Mouse (Mus musculus) CH12.LX (cell line): ENCODE measurements at regions not wholly inside any gene's neighbourhood (a gene's known extent, or its start where the extent isn't known, plus 50 kb on each side); places are given as distances from the start of the nearest gene placed in this dataset.
"Not testable (repeated sequence)": the region's sequence is repeated elsewhere in the genome, so short reads cannot be mapped to it uniquely, and the experiment has no call there.

Experiments
- DNase-seq: peaks from one replicate; pipeline ENCODE4 v3.0.0-alpha.2; 2013; ENCODE audit errors: extremely low read depth
- H3K27ac ChIP-seq: 2 replicates; pipeline ENCODE4 v1.5.1; 2012; ENCODE audit warnings: low read depth, mild to moderate bottlenecking, control low read depth, moderate library complexity; ENCODE audit not compliant: insufficient read depth
- H3K27me3 ChIP-seq: replicated peaks from 2 replicates; pipeline ENCODE3; 2012; ENCODE audit warnings: inconsistent platforms
- H3K36me3 ChIP-seq, 2 experiments: replicated peaks in 1 of 2; 2 replicates each; pipeline versions ENCODE3 to v1.6.1; 2012; ENCODE audit warnings: inconsistent platforms in 1 of 2, low read length in 1 of 2, mild to moderate bottlenecking in 1 of 2, mixed read lengths in 1 of 2, moderate library complexity in 1 of 2; ENCODE audit not compliant: control insufficient read depth in 1 of 2, insufficient read depth in 1 of 2
- H3K4me1 ChIP-seq, 2 experiments: 2 replicates each; pipeline ENCODE4 v1.6.1; 2012; ENCODE audit warnings: inconsistent platforms in 1 of 2, moderate library complexity in 1 of 2; ENCODE audit not compliant: insufficient read depth in 2 of 2, control insufficient read depth in 1 of 2
- H3K4me2 ChIP-seq: 2 replicates; pipeline ENCODE4 v1.6.1; 2012; ENCODE audit warnings: low read depth, mild to moderate bottlenecking, control low read depth; ENCODE audit not compliant: poor library complexity, insufficient read depth, severe bottlenecking
- H3K4me3 ChIP-seq, 3 experiments: fragments of 150-350 bp in 1 of 3; sonication (generic) in 1 of 3; replicated peaks in 1 of 3; 2 replicates each; pipeline versions ENCODE3 to v1.5.1; 2011 to 2012; ENCODE audit warnings: low read depth in 2 of 3, low read length in 2 of 3, mild to moderate bottlenecking in 2 of 3, moderate library complexity in 2 of 3, control low read depth in 1 of 3, improper control_type of control experiment in 1 of 3, inconsistent platforms in 1 of 3, mixed read lengths in 1 of 3; ENCODE audit not compliant: poor library complexity in 1 of 3
- H3K79me2 ChIP-seq: replicated peaks from 2 replicates; pipeline ENCODE4 v1.6.1; 2012; ENCODE audit warnings: mild to moderate bottlenecking, moderate library complexity; ENCODE audit not compliant: control insufficient read depth, poor library complexity, insufficient read depth, severe bottlenecking; ENCODE audit errors: extremely low read depth
- H3K9ac ChIP-seq: 2 replicates; pipeline ENCODE4 v1.6.1; 2012; ENCODE audit warnings: low read depth, mild to moderate bottlenecking, control low read depth, moderate library complexity; ENCODE audit not compliant: insufficient read depth
- H3K9me3 ChIP-seq: replicated peaks from 2 replicates; pipeline ENCODE3; 2012; ENCODE audit warnings: low read length, inconsistent platforms, mixed read lengths
- BHLHE40 ChIP-seq: IDR thresholded peaks from 2 replicates; pipeline ENCODE4 v1.6.1; 2011; ENCODE audit warnings: mild to moderate bottlenecking, low read depth, low read length, improper control_type of control experiment
- CHD1 ChIP-seq: IDR thresholded peaks from 2 replicates; pipeline ENCODE4 v1.6.1; 2012; ENCODE audit warnings: low read depth, low read length, improper control_type of control experiment, inconsistent platforms
- CHD2 ChIP-seq: IDR thresholded peaks from 2 replicates; pipeline ENCODE4 v1.6.1; 2011; ENCODE audit warnings: low read length, improper control_type of control experiment
- CTCF ChIP-seq, 2 experiments: IDR thresholded peaks in 1 of 2; conservative IDR thresholded peaks in 1 of 2; 2 replicates each; pipeline ENCODE4 v1.5.1; 2011 to 2012; ENCODE audit warnings: low read depth in 2 of 2, low read length in 2 of 2, improper control_type of control experiment in 1 of 2, inconsistent platforms in 1 of 2, mild to moderate bottlenecking in 1 of 2, moderate library complexity in 1 of 2
- E2F4 ChIP-seq: IDR thresholded peaks from 2 replicates; pipeline ENCODE4 v1.6.1; 2011; ENCODE audit warnings: low read depth, low read length, improper control_type of control experiment; ENCODE audit not compliant: insufficient replicate concordance
- ELF1 ChIP-seq: IDR thresholded peaks from 2 replicates; pipeline ENCODE4 v1.6.1; 2014; ENCODE audit warnings: low read depth, mild to moderate bottlenecking, inconsistent platforms, low read length, improper control_type of control experiment
- GABPA ChIP-seq: IDR thresholded peaks from 2 replicates; pipeline ENCODE4 v1.6.1; 2012; ENCODE audit warnings: low read depth, low read length, improper control_type of control experiment, inconsistent platforms; ENCODE audit not compliant: insufficient replicate concordance
- JUN ChIP-seq: IDR thresholded peaks from 2 replicates; pipeline ENCODE4 v1.6.1; 2011; ENCODE audit warnings: low read depth, mild to moderate bottlenecking, low read length, improper control_type of control experiment, moderate library complexity; ENCODE audit not compliant: insufficient read depth
- JUND ChIP-seq: conservative IDR thresholded peaks from 2 replicates; pipeline ENCODE4 v1.6.1; 2011; ENCODE audit warnings: low read depth, low read length, improper control_type of control experiment
- KAT2A ChIP-seq: IDR thresholded peaks from 2 replicates; pipeline ENCODE4 v1.6.1; 2012; ENCODE audit warnings: low read length, improper control_type of control experiment, inconsistent platforms; ENCODE audit not compliant: insufficient replicate concordance
- MAFK ChIP-seq: IDR thresholded peaks from 2 replicates; pipeline ENCODE4 v1.6.1; 2011; ENCODE audit warnings: low read length, improper control_type of control experiment; ENCODE audit not compliant: insufficient replicate concordance
- MAX ChIP-seq: IDR thresholded peaks from 2 replicates; pipeline ENCODE4 v1.6.1; 2011; ENCODE audit warnings: low read length, improper control_type of control experiment
- MAZ ChIP-seq: IDR thresholded peaks from 2 replicates; pipeline ENCODE4 v1.6.1; 2012; ENCODE audit warnings: low read depth, mild to moderate bottlenecking, inconsistent platforms, low read length, improper control_type of control experiment, moderate library complexity
- MXI1 ChIP-seq: IDR thresholded peaks from 2 replicates; pipeline ENCODE4 v1.6.1; 2011; ENCODE audit warnings: mild to moderate bottlenecking, low read depth, low read length, improper control_type of control experiment
- NELFE ChIP-seq: IDR thresholded peaks from 2 replicates; pipeline ENCODE4 v1.6.1; 2011; ENCODE audit warnings: low read depth, low read length, improper control_type of control experiment
- NRF1 ChIP-seq: IDR thresholded peaks from 2 replicates; pipeline ENCODE4 v1.6.1; 2014; ENCODE audit warnings: low read depth, mild to moderate bottlenecking, inconsistent platforms, low read length, improper control_type of control experiment, moderate library complexity
- PAX5 ChIP-seq: IDR thresholded peaks from 2 replicates; pipeline ENCODE4 v1.6.1; 2012; ENCODE audit warnings: low read length, inconsistent platforms, mixed read lengths
- POLR2AphosphoS2 ChIP-seq: IDR thresholded peaks from 2 replicates; pipeline ENCODE4 v1.6.1; 2011; ENCODE audit warnings: low read depth, low read length, improper control_type of control experiment
- RAD21 ChIP-seq: IDR thresholded peaks from 2 replicates; pipeline ENCODE4 v1.6.1; 2011; ENCODE audit warnings: low read depth, mild to moderate bottlenecking, low read length, improper control_type of control experiment, moderate library complexity
- SMC3 ChIP-seq: IDR thresholded peaks from 2 replicates; pipeline ENCODE4 v1.6.1; 2011; ENCODE audit warnings: low read depth, low read length, improper control_type of control experiment
- UBTF ChIP-seq: IDR thresholded peaks from 2 replicates; pipeline ENCODE4 v1.6.1; 2012; ENCODE audit warnings: low read depth, mild to moderate bottlenecking, inconsistent platforms, low read length, improper control_type of control experiment, moderate library complexity
- USF2 ChIP-seq: conservative IDR thresholded peaks from 2 replicates; pipeline ENCODE4 v1.6.1; 2011; ENCODE audit warnings: low read depth, low read length, improper control_type of control experiment
- ZC3H11A ChIP-seq: IDR thresholded peaks from 2 replicates; pipeline ENCODE4 v1.6.1; 2012; ENCODE audit warnings: low read depth, mild to moderate bottlenecking, inconsistent platforms, low read length, improper control_type of control experiment
- ZMIZ1 ChIP-seq: IDR thresholded peaks from 2 replicates; pipeline ENCODE4 v1.6.1; 2012; ENCODE audit warnings: low read depth, mild to moderate bottlenecking, inconsistent platforms, low read length, improper control_type of control experiment
- ZNF384 ChIP-seq: IDR thresholded peaks from 2 replicates; pipeline ENCODE4 v1.6.1; 2012; ENCODE audit warnings: low read depth, low read length, improper control_type of control experiment, inconsistent platforms
- dilution Hi-C: fragments of 300-500 bp; cut with MboI; formaldehyde crosslinking; loops from 2 replicates; pipeline ENCODE4 v1.14.3; 2020; ENCODE audit warnings: low sequenced_read_pairs; ENCODE audit not compliant: extremely low pct_unique_long_range_greater_than_20kb, extremely low pct_ligation_motif_present
- in situ Hi-C: fragments of 300-500 bp; cut with MboI; formaldehyde crosslinking; loops from 3 replicates; pipeline ENCODE4 v1.14.3; 2019; ENCODE audit warnings: low sequenced_read_pairs, low pct_ligation_motif_present, low pct_unique_long_range_greater_than_20kb, mixed read lengths

GRCm38 (mm10) chrX:93097551-93097950 lies 188.7 kb upstream of the Arx start:
- Histone ChIP-seq H3K9me3 (no peaks in the 10 kb centered on the region), H3K36me3 (no peaks in the 10 kb centered on the region), H3K4me2 (no peak overlapping the region), H3K27me3 (no peaks in the 10 kb centered on the region), H3K27ac (no peak overlapping the region), H3K4me3 (no peak overlapping the region), H3K9ac (no peak overlapping the region), H3K4me1 (no peaks in the 10 kb centered on the region), H3K79me2 (no peaks in the 10 kb centered on the region)
- in situ Hi-C loops (no loop called here), dilution Hi-C loops (no loop called here)
- no peak for DNase-seq
- TF ChIP-seq ELF1 (no peak), RAD21 (no peak), CHD1 (no peak), POLR2AphosphoS2 (no peak), UBTF (no peak), KAT2A (no peak), SMC3 (no peak), MAFK (no peak)

GRCm38 (mm10) chrX:93107930-93108567 lies 178.2 kb upstream of the Arx start:
- Histone ChIP-seq H3K9ac (no peak overlapping the region), H3K79me2 (no peaks in the 10 kb centered on the region), H3K4me3 (no peak overlapping the region), H3K4me1 (no peaks in the 10 kb centered on the region)
- no peak for DNase-seq
- TF ChIP-seq CTCF (conservative IDR thresholded peaks at IDR 0.05 in 1 of 2, IDR thresholded peaks at IDR 0.05 in 1 of 2; ENCODE audit: low read depth in 2 of 2, low read length in 2 of 2) (no peak), PAX5 (no peak), MXI1 (no peak), ZNF384 (no peak), KAT2A (no peak), CHD1 (no peak), CHD2 (no peak), E2F4 (no peak), ZMIZ1 (no peak), GABPA (no peak), NRF1 (no peak), MAZ (no peak), JUND (no peak), MAX (no peak), BHLHE40 (no peak), NELFE (no peak), USF2 (no peak), JUN (no peak), SMC3 (no peak), ZC3H11A (no peak)
- TF ChIP-seq, all 38 proteins: peak for 0
- Histone ChIP-seq H3K4me2 (no peak overlapping the region), H3K27me3 (no peaks in the 10 kb centered on the region), H3K27ac (no peak overlapping the region), H3K9me3 (no peaks in the 10 kb centered on the region), H3K36me3 (no peaks in the 10 kb centered on the region)
- in situ Hi-C loops (no loop called here), dilution Hi-C loops (no loop called here)

GRCm38 (mm10) chrX:93154367-93154766 lies 131.9 kb upstream of the Arx start:
- H3K4me2 ChIP-seq, H3K9me3 ChIP-seq, H3K27ac ChIP-seq, H3K79me2 ChIP-seq, dilution Hi-C loops, H3K27me3 ChIP-seq, H3K9ac ChIP-seq, in situ Hi-C loops, H3K4me1 ChIP-seq, DNase-seq, H3K4me3 ChIP-seq, H3K36me3 ChIP-seq: not testable (repeated sequence)
